Mouse (Mus musculus): Measurements from ENCODE around the gene Zmiz1. TPM values are rescaled to one million over a fixed set of nuclear protein-coding genes. Genes with fewer than 3 reads are reported as not detected.

The Zmiz1 gene
- polyA plus RNA-seq, 1 experiment from 2014 or later = 9.1 TPM

DNA sequence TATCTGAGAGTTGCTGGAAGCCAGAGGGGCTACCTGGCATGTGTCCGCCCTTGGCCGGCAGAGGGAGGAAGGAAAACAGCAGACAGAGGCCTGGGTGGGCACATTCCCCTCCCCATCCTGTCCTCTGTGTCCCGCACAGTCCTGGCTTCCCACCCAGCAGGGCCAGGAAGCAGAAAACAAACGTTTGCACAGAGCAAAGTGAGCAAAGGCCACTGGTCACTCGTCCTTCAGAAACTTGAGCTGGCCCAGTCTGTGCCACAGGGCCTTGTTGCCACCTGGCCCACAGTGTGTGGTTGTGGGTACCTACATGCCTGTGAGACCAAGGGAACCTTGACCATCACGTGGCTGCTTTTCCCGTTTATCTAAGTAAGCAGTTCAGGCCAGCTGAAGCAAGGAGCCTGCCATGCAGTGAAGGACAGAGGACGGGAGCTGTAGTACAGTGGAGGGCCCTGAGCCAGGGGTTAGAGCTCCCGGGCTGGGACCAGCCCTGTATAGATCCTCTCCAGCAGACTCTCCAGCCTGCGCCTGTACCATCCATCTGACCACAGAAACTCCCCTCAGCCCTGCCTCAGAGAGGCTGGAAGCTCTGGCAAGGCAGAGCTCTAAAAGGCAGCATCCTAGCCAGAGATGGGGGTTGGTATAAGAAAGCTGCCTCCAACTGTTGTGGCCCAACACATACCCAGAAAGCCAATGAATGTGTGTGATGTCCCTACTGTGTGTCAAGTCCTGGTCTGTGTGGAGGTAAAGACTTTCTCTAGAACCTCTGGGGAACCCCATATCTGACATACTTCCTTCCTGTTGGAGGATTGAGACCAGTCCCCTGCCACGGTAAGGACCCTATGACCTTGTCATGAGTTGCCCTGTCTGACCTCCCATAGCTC is 64.5 kb downstream of the Zmiz1 start:
- Histone ChIP-seq H3K4me1 (peaks cover 100% of the 10 kb centered on the region), H3K27ac (peak overlapping the region; percentile 93), H3K36me3 (peaks cover 9% of the 10 kb centered on the region; the same call in 1 of the 2 replicates), H3K27me3 (replicated peaks) (no peaks in the 10 kb centered on the region), H3K9ac (peak overlapping the region; percentile 64), H3K9me3 (replicated peaks) (no peaks in the 10 kb centered on the region), H3K4me3 (no peak overlapping the region), H3K4me2 (peak overlapping the region; percentile 38)
- peak; percentile 13; the same call in 1 of the 2 replicates for ATAC-seq
- 21% methylated on average over 11 of the region's 11 CpGs for WGBS (ENCODE audit: insufficient replicate concordance)

GRCm38 (mm10) chr14:25524111-25524495 is 65.1 kb downstream of the Zmiz1 start:
- peaks cover 13% of the 10 kb centered on the region for H3K36me3 ChIP-seq
- H3K27ac ChIP-seq = peak overlapping the region; percentile 93
- H3K9me3 ChIP-seq (replicated peaks) = no peaks in the 10 kb centered on the region
- H3K4me3 ChIP-seq = no peak overlapping the region
- peak overlapping the region; percentile 38 for H3K4me2 ChIP-seq
- ATAC-seq = peak; percentile 10; the same call in 1 of the 2 replicates
- H3K27me3 ChIP-seq (replicated peaks) = no peaks in the 10 kb centered on the region
- H3K4me1 ChIP-seq = peaks cover 100% of the 10 kb centered on the region
- peak overlapping the region; percentile 64 for H3K9ac ChIP-seq
- WGBS (ENCODE audit: insufficient replicate concordance) = 35% methylated on average over 9 of the region's 9 CpGs

- Histone ChIP-seq H3K36me3 (peaks cover 13% of the 10 kb centered on the region), H3K9ac (peak overlapping the region; percentile 64), H3K9me3 (replicated peaks) (no peaks in the 10 kb centered on the region), H3K27ac (peak overlapping the region; percentile 93), H3K27me3 (replicated peaks) (no peaks in the 10 kb centered on the region), H3K4me3 (no peak overlapping the region), H3K4me2 (peak overlapping the region; percentile 38), H3K4me1 (peaks cover 94% of the 10 kb centered on the region)
- ATAC-seq = peak; percentile 74
- 11% methylated on average over 4 of the region's 4 CpGs for WGBS (ENCODE audit: insufficient replicate concordance)
These were observed 65.9 kb downstream of the Zmiz1 start for GRCm38 (mm10) chr14:25524884-25525283.

- 68% methylated on average over 8 of the region's 8 CpGs for WGBS (ENCODE audit: insufficient replicate concordance)
- H3K9ac ChIP-seq = peak overlapping the region; percentile 64; the same call in 1 of the 2 replicates
- H3K4me1 ChIP-seq = peaks cover 94% of the 10 kb centered on the region
- no peak for ATAC-seq
- no peaks in the 10 kb centered on the region for H3K9me3 ChIP-seq (replicated peaks)
- H3K4me2 ChIP-seq = peak overlapping the region; percentile 38; the same call in 1 of the 2 replicates
- H3K27ac ChIP-seq = peak overlapping the region; percentile 93
- H3K4me3 ChIP-seq = no peak overlapping the region
- no peaks in the 10 kb centered on the region for H3K27me3 ChIP-seq (replicated peaks)
- peaks cover 13% of the 10 kb centered on the region for H3K36me3 ChIP-seq
These were observed 66.7 kb downstream of the Zmiz1 start for GRCm38 (mm10) chr14:25525729-25526128.

GRCm38 (mm10) chr14:25526872-25527271 is 67.9 kb downstream of the Zmiz1 start:
- peak overlapping the region; percentile 93 for H3K27ac ChIP-seq

DNA sequence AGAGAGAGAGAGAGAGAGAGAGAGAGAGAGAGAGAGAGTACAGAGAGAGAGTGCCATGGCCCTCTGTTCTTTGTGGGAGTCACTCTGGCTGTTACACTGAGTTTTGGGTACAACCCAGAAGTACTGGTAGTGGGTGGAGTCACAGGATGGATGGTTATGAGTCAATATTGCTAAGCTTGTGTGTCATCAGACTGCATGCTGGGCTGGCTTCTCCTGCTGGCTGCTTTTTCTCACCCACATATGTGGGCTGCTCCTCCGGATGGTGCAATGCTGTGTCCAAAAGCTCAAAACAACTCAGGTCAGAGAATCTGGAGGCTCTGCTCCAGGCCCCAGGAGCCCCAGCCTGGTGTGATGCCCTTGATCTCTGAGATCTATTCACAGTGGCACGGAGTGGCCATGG is 68.3 kb downstream of the Zmiz1 start:
- peak overlapping the region; percentile 93 for H3K27ac ChIP-seq
- no peak for ATAC-seq

More at GRCm38 (mm10) chr14:25526872-25527271, 67.9 kb downstream of the Zmiz1 start:
- peak overlapping the region; percentile 45; the same call in 1 of the 2 replicates for H3K9ac ChIP-seq
- 85% methylated on average over 7 of the region's 8 CpGs for WGBS (ENCODE audit: insufficient replicate concordance)
- H3K9me3 ChIP-seq (replicated peaks) = no peaks in the 10 kb centered on the region
- no peak overlapping the region for H3K4me2 ChIP-seq
- no peak for ATAC-seq
- H3K4me3 ChIP-seq = no peak overlapping the region
- H3K36me3 ChIP-seq = peaks cover 13% of the 10 kb centered on the region
- no peaks in the 10 kb centered on the region for H3K27me3 ChIP-seq (replicated peaks)
- peaks cover 93% of the 10 kb centered on the region for H3K4me1 ChIP-seq

DNA sequence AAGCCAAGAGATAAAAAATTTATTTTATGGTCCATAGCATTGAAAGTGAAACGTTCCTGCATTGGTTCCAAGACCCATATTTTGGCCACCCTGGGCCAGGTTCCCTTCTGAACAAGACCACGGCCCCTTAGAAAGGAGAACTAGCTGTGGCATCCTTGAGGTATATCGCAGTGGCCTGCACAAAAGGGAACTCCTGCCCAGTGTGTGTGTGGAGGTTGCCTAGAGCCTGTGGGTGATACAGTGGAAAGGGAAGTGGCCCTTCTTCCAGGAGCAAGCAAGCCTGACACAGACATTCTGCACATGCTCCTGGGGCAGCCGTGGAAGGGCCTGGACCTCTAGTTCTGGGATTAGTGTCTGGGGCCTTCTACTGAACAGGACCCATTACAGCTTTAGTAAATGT is 71.4 kb downstream of the Zmiz1 start:
- Histone ChIP-seq H3K27me3 (replicated peaks) (no peaks in the 10 kb centered on the region), H3K9ac (no peak overlapping the region), H3K4me1 (peaks cover 93% of the 10 kb centered on the region), H3K9me3 (replicated peaks) (no peaks in the 10 kb centered on the region), H3K27ac (peak overlapping the region; percentile 55; the same call in 1 of the 2 replicates), H3K36me3 (peaks cover 9% of the 10 kb centered on the region), H3K4me3 (no peak overlapping the region), H3K4me2 (no peak overlapping the region)
- ATAC-seq = no peak
- WGBS (ENCODE audit: insufficient replicate concordance) = 50% methylated on average over 4 of the region's 4 CpGs

More for the DNA sequence above, 68.3 kb downstream of the Zmiz1 start:
- Histone ChIP-seq H3K36me3 (peaks cover 13% of the 10 kb centered on the region), H3K4me3 (no peak overlapping the region), H3K4me2 (no peak overlapping the region), H3K9ac (peak overlapping the region; percentile 45), H3K4me1 (peaks cover 93% of the 10 kb centered on the region), H3K9me3 (replicated peaks) (no peaks in the 10 kb centered on the region), H3K27me3 (replicated peaks) (no peaks in the 10 kb centered on the region)
- WGBS (ENCODE audit: insufficient replicate concordance) = 74% methylated on average over 2 of the region's 2 CpGs

DNA sequence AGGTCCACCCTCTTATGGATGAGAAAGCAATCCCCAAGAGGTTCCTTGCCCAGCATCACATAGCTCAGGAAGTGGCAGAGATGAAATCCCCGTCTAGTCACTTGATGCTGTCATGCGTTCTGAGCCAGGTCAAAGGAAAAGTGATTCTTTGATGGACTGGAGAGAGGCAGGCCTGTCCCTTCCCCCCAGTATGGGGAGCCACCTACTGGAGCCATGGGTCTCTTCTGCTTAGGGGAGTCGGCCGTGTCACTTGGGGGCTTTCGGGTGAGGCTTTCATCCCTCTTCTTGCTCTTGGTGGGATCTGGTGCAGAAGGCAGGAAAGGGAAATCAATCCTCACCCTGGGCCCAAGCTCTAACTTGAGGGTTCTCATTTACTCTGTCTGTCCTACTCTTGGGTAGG is 71.8 kb downstream of the Zmiz1 start:
- Histone ChIP-seq H3K9ac (no peak overlapping the region), H3K36me3 (peaks cover 11% of the 10 kb centered on the region), H3K4me1 (peaks cover 93% of the 10 kb centered on the region), H3K27ac (no peak overlapping the region), H3K27me3 (replicated peaks) (no peaks in the 10 kb centered on the region), H3K4me3 (no peak overlapping the region), H3K4me2 (no peak overlapping the region), H3K9me3 (replicated peaks) (no peaks in the 10 kb centered on the region)
- 68% methylated on average over 5 of the region's 5 CpGs for WGBS (ENCODE audit: insufficient replicate concordance)
- ATAC-seq = no peak

- H3K4me1 ChIP-seq = peaks cover 92% of the 10 kb centered on the region
These were observed 74.0 kb downstream of the Zmiz1 start for GRCm38 (mm10) chr14:25533010-25533409.

DNA sequence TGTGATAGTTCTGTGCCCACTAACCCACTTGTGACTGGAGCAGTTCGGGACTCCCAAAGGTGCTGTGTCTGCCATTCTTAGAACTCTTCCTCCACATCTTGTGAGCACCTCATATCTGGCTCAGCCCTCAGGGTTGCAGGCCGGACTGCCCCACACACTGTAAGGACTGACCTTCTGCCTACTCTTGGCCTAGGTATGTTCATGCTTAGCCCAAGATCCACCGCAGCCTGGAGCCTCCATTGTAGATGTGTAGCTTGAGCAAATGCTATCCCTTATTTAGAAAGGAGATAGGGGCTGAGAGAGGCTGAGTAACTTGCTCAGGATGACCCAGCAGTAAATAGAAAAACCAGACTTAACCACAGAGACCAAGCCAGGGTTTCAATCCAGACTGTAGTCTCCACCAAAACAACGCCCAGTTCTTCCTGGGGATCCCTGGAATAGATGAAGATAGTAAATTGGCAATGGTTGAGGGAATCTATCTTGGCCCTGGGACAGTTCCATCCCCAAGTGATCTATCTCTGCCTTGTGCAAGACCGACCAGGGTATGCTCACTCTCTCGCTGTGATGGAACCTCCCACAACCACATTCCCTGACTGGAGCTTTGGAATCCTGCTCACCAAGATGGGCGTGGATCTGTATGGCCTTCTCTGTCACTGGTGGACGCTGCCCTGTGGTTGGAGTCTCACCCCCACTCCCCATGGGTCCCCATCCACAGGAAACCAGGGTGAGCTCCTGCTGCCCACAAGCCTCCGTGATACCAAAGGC is 74.8 kb downstream of the Zmiz1 start:
- H3K4me3 ChIP-seq = no peak overlapping the region
- no peaks in the 10 kb centered on the region for H3K27me3 ChIP-seq (replicated peaks)
- H3K36me3 ChIP-seq = peaks cover 29% of the 10 kb centered on the region
- H3K4me1 ChIP-seq = peaks cover 84% of the 10 kb centered on the region
- peak overlapping the region; percentile 54 for H3K9ac ChIP-seq
- H3K4me2 ChIP-seq = peak overlapping the region; percentile 50
- H3K9me3 ChIP-seq (replicated peaks) = no peaks in the 10 kb centered on the region
- WGBS (ENCODE audit: insufficient replicate concordance) = 44% methylated on average over 9 of the region's 9 CpGs
- no peak for ATAC-seq
- peak overlapping the region; percentile 79 for H3K27ac ChIP-seq

More at GRCm38 (mm10) chr14:25533010-25533409, 74.0 kb downstream of the Zmiz1 start:
- Histone ChIP-seq H3K27ac (peak overlapping the region; percentile 79), H3K36me3 (peaks cover 27% of the 10 kb centered on the region), H3K4me2 (no peak overlapping the region), H3K9ac (peak overlapping the region; percentile 22; the same call in 1 of the 2 replicates), H3K9me3 (replicated peaks) (no peaks in the 10 kb centered on the region), H3K27me3 (replicated peaks) (no peaks in the 10 kb centered on the region), H3K4me3 (no peak overlapping the region)
- no peak for ATAC-seq
- WGBS (ENCODE audit: insufficient replicate concordance) = 56% methylated on average over 3 of the region's 3 CpGs

DNA sequence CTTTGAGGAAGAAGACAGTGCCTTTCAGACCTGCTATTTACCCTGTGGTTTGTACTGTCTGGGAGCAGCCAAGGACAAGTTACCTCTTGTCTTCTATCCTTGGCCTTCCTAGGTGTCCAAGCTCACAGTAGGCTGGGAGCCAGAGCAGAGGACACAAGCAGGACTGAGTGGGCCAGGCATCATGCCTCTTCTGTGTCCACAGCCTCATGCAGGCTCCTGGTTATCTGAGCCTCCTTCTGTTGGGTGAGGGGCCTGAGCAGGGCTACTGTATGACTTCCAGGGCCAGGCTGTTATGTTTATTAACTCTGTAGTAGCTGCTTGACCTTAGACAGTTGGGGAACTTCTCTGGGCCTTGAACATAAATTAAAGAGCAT is 75.4 kb downstream of the Zmiz1 start:
- ATAC-seq = peak; percentile 71
- no peaks in the 10 kb centered on the region for H3K9me3 ChIP-seq (replicated peaks)
- H3K9ac ChIP-seq = peak overlapping the region; percentile 54
- H3K27me3 ChIP-seq (replicated peaks) = no peaks in the 10 kb centered on the region
- no peak overlapping the region for H3K4me3 ChIP-seq
- peak overlapping the region; percentile 50 for H3K4me2 ChIP-seq
- peaks cover 29% of the 10 kb centered on the region for H3K36me3 ChIP-seq
- H3K27ac ChIP-seq = peak overlapping the region; percentile 79
- peaks cover 81% of the 10 kb centered on the region for H3K4me1 ChIP-seq
